Mouse (Mus musculus) thymus, postnatal 14 days (tissue): Measurements from ENCODE around the gene Gm21293.
"Not testable (repeated sequence)": the region's sequence is repeated elsewhere in the genome, so short reads cannot be mapped to it uniquely, and the experiment has no call there.

Source experiments
- DNase-seq: peaks from one replicate; pipeline ENCODE4 v3.0.0; 2021

The Gm21293 gene

GRCm38 (mm10) chr10:104142687-104143086 lies at the start of gene Gm21293:
Gm21293 (plus strand) TSS chr10:104142987.
- not testable (repeated sequence) for DNase-seq

GRCm38 (mm10) chr10:104110044-104110443 lies 32.7 kb upstream of the Gm21293 start:
- no peak for DNase-seq

- DNase-seq, result no peak
These were observed 24.5 kb upstream of the Gm21293 start for GRCm38 (mm10) chr10:104118312-104118711.

GRCm38 (mm10) chr10:104151197-104151596 lies 8.4 kb downstream of the Gm21293 start, which contains the start of gene Gm6763:
Gm6763 (plus strand) TSS chr10:104151497.
- DNase-seq, result not testable (repeated sequence)

GRCm38 (mm10) chr10:104159706-104160105 lies 16.9 kb downstream of the Gm21293 start, which contains the start of gene Gm8764:
Gm8764 (plus strand) TSS chr10:104160006.
- not testable (repeated sequence) for DNase-seq

- not testable (repeated sequence) for DNase-seq
These were observed 25.4 kb downstream of the Gm21293 start, which contains the start of gene Gm21304 for GRCm38 (mm10) chr10:104168215-104168614. Gm21304 (plus strand) TSS chr10:104168515.

- DNase-seq, result not testable (repeated sequence)
These were observed 33.9 kb downstream of the Gm21293 start, which contains the start of gene Gm21312 for GRCm38 (mm10) chr10:104176724-104177123. Gm21312 (plus strand) TSS chr10:104177024.

- DNase-seq, result not testable (repeated sequence)
These were observed 42.4 kb downstream of the Gm21293 start, which contains the start of gene Gm20765 for GRCm38 (mm10) chr10:104185233-104185632. Gm20765 (plus strand) TSS chr10:104185533.

GRCm38 (mm10) chr10:104193742-104194141 lies 51.0 kb downstream of the Gm21293 start, which contains the start of gene Gm4340:
Gm4340 (plus strand) TSS chr10:104194042.
- not testable (repeated sequence) for DNase-seq
